Mouse (Mus musculus): ENCODE data around the gene Kif18b. TPM values are rescaled to one million over a fixed set of nuclear protein-coding genes. Genes with fewer than 3 reads are reported as not detected.
A peak's percentile ranks its signal among the peaks of the same experiment; 100 is the strongest.

The Kif18b gene
- 9.2 and 10.8 TPM in 2 replicates for polyA plus RNA-seq (2012; rRNA removed)

- DNase-seq (ENCODE audit: low read depth, low spot score) = peak; percentile 85
- under 1% methylated on average over 62 of the region's 62 CpGs for WGBS
Observed at GRCm38 (mm10) chr11:102924557-102925350, at the start of gene Kif18b. Gene Kif18b, minus strand, starts transcription at chr11:102925124.

- no peak for DNase-seq (ENCODE audit: low read depth, low spot score)
- WGBS = 43% methylated on average over 1 of the region's 1 CpGs
Observed at GRCm38 (mm10) chr11:102972326-102972725, 47.4 kb upstream of the Kif18b start.

- DNase-seq (ENCODE audit: low read depth, low spot score) = no peak
- 29% methylated on average over 5 of the region's 5 CpGs for WGBS
Observed at GRCm38 (mm10) chr11:102971604-102972003, 46.7 kb upstream of the Kif18b start.

- 69% methylated on average over 16 of the region's 16 CpGs for WGBS
- DNase-seq (ENCODE audit: low read depth, low spot score) = no peak
Observed at GRCm38 (mm10) chr11:102964547-102965091, 39.7 kb upstream of the Kif18b start.

GRCm38 (mm10) chr11:102963855-102964546 lies 39.1 kb upstream of the Kif18b start:
- WGBS = 26% methylated on average over 24 of the region's 24 CpGs
- no peak for DNase-seq (ENCODE audit: low read depth, low spot score)

- 29% methylated on average over 16 of the region's 16 CpGs for WGBS
Observed at GRCm38 (mm10) chr11:102963246-102963854, 38.4 kb upstream of the Kif18b start.

GRCm38 (mm10) chr11:102962861-102963245 lies 37.9 kb upstream of the Kif18b start:
- DNase-seq (ENCODE audit: low read depth, low spot score) = no peak
- 55% methylated on average over 7 of the region's 7 CpGs for WGBS

More at GRCm38 (mm10) chr11:102963246-102963854, 38.4 kb upstream of the Kif18b start:
- DNase-seq (ENCODE audit: low read depth, low spot score) = no peak

- DNase-seq (ENCODE audit: low read depth, low spot score) = no peak
- 84% methylated on average over 4 of the region's 4 CpGs for WGBS
Observed at GRCm38 (mm10) chr11:102961082-102961481, 36.2 kb upstream of the Kif18b start.

- DNase-seq (ENCODE audit: low read depth, low spot score) = no peak
- 90% methylated on average over 1 of the region's 1 CpGs for WGBS
Observed at GRCm38 (mm10) chr11:102958870-102959269, 33.9 kb upstream of the Kif18b start.

GRCm38 (mm10) chr11:102958431-102958830 lies 33.5 kb upstream of the Kif18b start:
- WGBS = 90% methylated on average over 6 of the region's 6 CpGs
- no peak for DNase-seq (ENCODE audit: low read depth, low spot score)

- 67% methylated on average over 8 of the region's 8 CpGs for WGBS
- no peak for DNase-seq (ENCODE audit: low read depth, low spot score)
Observed at GRCm38 (mm10) chr11:102957692-102958091, 32.8 kb upstream of the Kif18b start.

GRCm38 (mm10) chr11:102956962-102957614 lies 32.2 kb upstream of the Kif18b start:
- no peak for DNase-seq (ENCODE audit: low read depth, low spot score)
- 30% methylated on average over 16 of the region's 16 CpGs for WGBS

GRCm38 (mm10) chr11:102952922-102953321 lies 28.0 kb upstream of the Kif18b start:
- WGBS = 28% methylated on average over 6 of the region's 6 CpGs
- DNase-seq (ENCODE audit: low read depth, low spot score) = no peak

GRCm38 (mm10) chr11:102948043-102948961 lies 23.4 kb upstream of the Kif18b start:
- DNase-seq (ENCODE audit: low read depth, low spot score) = no peak
- WGBS = 5% methylated on average over 51 of the region's 51 CpGs

- WGBS = 8% methylated on average over 8 of the region's 8 CpGs
- DNase-seq (ENCODE audit: low read depth, low spot score) = no peak
Observed at GRCm38 (mm10) chr11:102946992-102947343, 22.0 kb upstream of the Kif18b start.

GRCm38 (mm10) chr11:102946265-102946991 lies 21.5 kb upstream of the Kif18b start, which contains the start of gene C1ql1:
Gene C1ql1, minus strand, starts transcription at chr11:102946688.
- peak; percentile 35 for DNase-seq (ENCODE audit: low read depth, low spot score)
- 2% methylated on average over 86 of the region's 87 CpGs for WGBS

- WGBS = 5% methylated on average over 53 of the region's 54 CpGs
- DNase-seq (ENCODE audit: low read depth, low spot score) = no peak
Observed at GRCm38 (mm10) chr11:102945306-102946264, 20.7 kb upstream of the Kif18b start.

All from large intestine, adult 2 months (tissue).